ENCODE assay signal across 29 mouse cellular contexts in the genomic region with DNA sequence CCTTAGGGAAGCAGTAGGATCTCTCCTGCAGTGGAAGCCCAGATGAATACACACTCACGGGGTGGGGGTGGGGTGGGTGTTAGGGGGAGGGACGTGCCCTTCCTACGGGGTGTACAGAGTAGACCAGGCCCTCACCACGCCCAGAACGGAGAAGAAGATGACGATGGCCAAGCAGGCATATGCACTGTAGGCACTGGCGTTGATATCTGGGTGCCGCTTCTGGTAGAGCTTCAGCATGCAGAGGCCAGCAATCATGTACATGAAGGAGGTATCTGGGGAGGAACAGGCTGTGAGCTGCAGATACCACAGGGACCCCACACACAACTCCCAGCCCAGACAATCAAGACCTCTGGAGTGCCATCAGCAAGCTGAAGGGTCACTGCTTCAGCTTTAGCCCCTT. TPM values are rescaled to one million over a fixed set of nuclear protein-coding genes. Genes with fewer than 3 reads are reported as not detected.
DNase-seq lines count a peak whose midpoint lies in the region; ATAC-seq lines count a peak whose summit lies in the region.
"Had no signal": no experiment of that assay in that cellular context is flagged by ENCODE, and none has a peak within 500 bp of the region (broad histone marks: within the 10 kb centered on the region; RNA-seq: fewer than 3 reads in every experiment).

No protein-coding gene starts in this region.

- 37% methylated on average over 8 of the region's 8 CpGs for WGBS in liver, embryonic 13.5 days (ENCODE audit: insufficient replicate concordance)

- peaks cover 95% of the 10 kb centered on the region for H3K36me3 ChIP-seq in liver, embryonic 13.5 days

- H3K4me2 ChIP-seq in liver, embryonic 13.5 days = peak overlapping the region; percentile 38
- H3K4me2 ChIP-seq: embryonic facial prominence, embryonic 15.5 days; forebrain, embryonic 12.5 days; hindbrain, embryonic 15.5 days; lung, embryonic 14.5 days; midbrain, embryonic 11.5 days; neural tube, embryonic 12.5 days had no signal

- H3K4me1 ChIP-seq in liver, embryonic 13.5 days (replicated peaks) = peaks cover 53% of the 10 kb centered on the region
- H3K4me1 ChIP-seq: embryonic facial prominence, embryonic 10.5 days; embryonic facial prominence, embryonic 15.5 days; forebrain, embryonic 12.5 days; hindbrain, embryonic 15.5 days; neural tube, embryonic 12.5 days had no signal

- no peak overlapping the region for H3K4me3 ChIP-seq in liver, embryonic 13.5 days (replicated peaks)
- H3K4me3 ChIP-seq: embryonic facial prominence, embryonic 10.5 days; embryonic facial prominence, embryonic 15.5 days; forebrain, embryonic 12.5 days; hindbrain, embryonic 10.5 days; hindbrain, embryonic 15.5 days; left cerebral cortex, adult 2 months; myocyte; neural tube, embryonic 12.5 days had no signal

- peak; percentile 83 for ATAC-seq in liver, embryonic 13.5 days (ENCODE audit: low read depth)
- peak; percentile 14; the same call in 1 of the 2 replicates for ATAC-seq in megakaryocyte progenitor cell, adult 5-6 weeks (replicated peaks; ENCODE audit: poor library complexity)
- ATAC-seq: intestine, postnatal 0 days; Patski had no signal

- peak; percentile 27 for DNase-seq in cerebellum, adult 9-10 months
- DNase-seq in cerebellum, postnatal 25 days = no peak
- peak; percentile 35 for DNase-seq in c-Kit-positive CD71-positive TER-119-positive erythroid progenitor cells, embryonic 14.5 days (ENCODE audit: low spot score)
- no peak for DNase-seq in liver, embryonic 13.5 days
- no peak for DNase-seq in right cerebral cortex, postnatal 25 days
- no peak for DNase-seq in thymus, postnatal 25 days
- DNase-seq: adrenal gland, postnatal 10 days; cerebellum, adult 18-20 months; cerebellum, postnatal 14 days; gastrocnemius, postnatal 14 days; heart, postnatal 14 days; lung, embryonic 14.5 days; lung, postnatal 14 days; right cerebral cortex, adult 18-20 months had no signal

- 0 out of 2 replicates have a peak, but pooled peaks cover 6% of the 10 kb centered on the region for H3K9me3 ChIP-seq in liver, embryonic 13.5 days (replicated peaks)
- H3K9me3 ChIP-seq: embryonic facial prominence, embryonic 10.5 days; embryonic facial prominence, embryonic 15.5 days; forebrain, embryonic 12.5 days; G1E; hindbrain, embryonic 10.5 days; hindbrain, embryonic 15.5 days; neural tube, embryonic 12.5 days had no signal

- no peak overlapping the region for H3K9ac ChIP-seq in liver, embryonic 13.5 days
- H3K9ac ChIP-seq: embryonic facial prominence, embryonic 15.5 days; forebrain, embryonic 12.5 days; hindbrain, embryonic 15.5 days; lung, embryonic 14.5 days; neural tube, embryonic 12.5 days had no signal

- H3K27me3 ChIP-seq in liver, embryonic 13.5 days = no peaks in the 10 kb centered on the region
- H3K27me3 ChIP-seq: CH12.LX; embryonic facial prominence, embryonic 15.5 days; forebrain, embryonic 12.5 days; hindbrain, embryonic 15.5 days; neural tube, embryonic 12.5 days; Patski had no signal

- peak overlapping the region; percentile 70 for H3K27ac ChIP-seq in liver, embryonic 13.5 days
- H3K27ac ChIP-seq: embryonic facial prominence, embryonic 10.5 days; embryonic facial prominence, embryonic 15.5 days; forebrain, embryonic 12.5 days; hindbrain, embryonic 10.5 days; hindbrain, embryonic 15.5 days; left cerebral cortex, adult 2 months; neural tube, embryonic 12.5 days had no signal

RNA-seq across cellular contexts. Expression of gene Tagln, which starts 7.1 kb away (rescaled TPM):
- 7.5 and 8.0 TPM in 2 replicates for polyA plus RNA-seq in liver, embryonic 13.5 days (2015; fragmentation: Nextera tagmentation; extraction: Ambion mirVana)
- 0.10 TPM in 2 replicates for total RNA-seq in megakaryocyte progenitor cell, adult 5-6 weeks (2015)
- total RNA-seq in megakaryocyte progenitor cell, adult 5-6 weeks (2017) = not detected in 2 replicates
- total RNA-seq: granulocyte monocyte progenitor cell, adult 5-6 weeks had no signal

RNA-seq across cellular contexts. Expression of gene Sidt2, which starts 12.1 kb away (rescaled TPM):
- polyA plus RNA-seq in liver, embryonic 13.5 days (2015; fragmentation: Nextera tagmentation; extraction: Ambion mirVana) = 17.7 and 19.6 TPM in 2 replicates
- total RNA-seq in megakaryocyte progenitor cell, adult 5-6 weeks (2015) = 29.4 and 32.7 TPM in 2 replicates
- 15.3 and 21.9 TPM in 2 replicates for total RNA-seq in megakaryocyte progenitor cell, adult 5-6 weeks (2017)

RNA-seq across cellular contexts. Expression of gene Rnf214, which starts 36.2 kb away (rescaled TPM):
- 13.3 and 17.0 TPM in 2 replicates for polyA plus RNA-seq in liver, embryonic 13.5 days (2015; fragmentation: Nextera tagmentation; extraction: Ambion mirVana)
- 20.3 and 21.2 TPM in 2 replicates for total RNA-seq in megakaryocyte progenitor cell, adult 5-6 weeks (2015)
- 26.5 and 27.4 TPM in 2 replicates for total RNA-seq in megakaryocyte progenitor cell, adult 5-6 weeks (2017)

RNA-seq across cellular contexts. Expression of gene Pcsk7, which starts 36.6 kb away (rescaled TPM):
- 7.4 and 7.7 TPM in 2 replicates for polyA plus RNA-seq in liver, embryonic 13.5 days (2015; fragmentation: Nextera tagmentation; extraction: Ambion mirVana)
- total RNA-seq in megakaryocyte progenitor cell, adult 5-6 weeks (2015) = 8.5 and 9.6 TPM in 2 replicates
- total RNA-seq in megakaryocyte progenitor cell, adult 5-6 weeks (2017) = 11.2 and 14.4 TPM in 2 replicates

Comparison
In these comparisons a context has a peak if more than half of its experiments do, and no peak if none do; other contexts are left out.
1. DNase-seq: peak in cerebellum, adult 9-10 months (single experiment) and c-Kit-positive CD71-positive TER-119-positive erythroid progenitor cells, embryonic 14.5 days (single experiment); none in cerebellum, postnatal 25 days (0 of 2), liver, embryonic 13.5 days (single experiment), right cerebral cortex, postnatal 25 days (single experiment) and thymus, postnatal 25 days (single experiment).